Mouse (Mus musculus) forebrain, embryonic 16.5 days (tissue): ENCODE measurements around the gene Olfr311. TPM values are rescaled to one million over a fixed set of nuclear protein-coding genes. Genes with fewer than 3 reads are reported as not detected.
A peak's percentile ranks its signal among the peaks of the same experiment; 100 is the strongest.
"Not testable (repeated sequence)": the region's sequence is repeated elsewhere in the genome, so short reads cannot be mapped to it uniquely, and the experiment has no call there.

Source experiments
- ATAC-seq: fragments of 200-750 bp; cut with Nextera tagmentation; 2 replicates; pipeline ENCODE4 v1.8.0; 2017; ENCODE audit warnings: mild to moderate bottlenecking, moderate library complexity
- H3K27ac ChIP-seq: fragments of 300-500 bp; sonication (generic); 2 replicates; pipeline ENCODE4 v1.5.1; 2014; ENCODE audit warnings: low read length, control low read depth
- H3K27me3 ChIP-seq: fragments of 300-500 bp; sonication (generic); replicated peaks from 2 replicates; pipeline ENCODE4 v1.6.1; 2014; ENCODE audit warnings: low read length; ENCODE audit not compliant: control insufficient read depth, insufficient read depth
- H3K36me3 ChIP-seq: fragments of 300-500 bp; sonication (generic); 2 replicates; pipeline ENCODE4 v1.6.1; 2014; ENCODE audit not compliant: control insufficient read depth, insufficient read depth
- H3K4me1 ChIP-seq: fragments of 300-500 bp; sonication (generic); replicated peaks from 2 replicates; pipeline ENCODE4 v1.6.1; 2014; ENCODE audit warnings: low read length; ENCODE audit not compliant: control insufficient read depth, insufficient read depth
- H3K4me2 ChIP-seq: fragments of 300-500 bp; sonication (generic); 2 replicates; pipeline ENCODE4 v1.6.1; 2014; ENCODE audit warnings: mild to moderate bottlenecking, low read length, control low read depth
- H3K4me3 ChIP-seq: fragments of 300-500 bp; sonication (generic); replicated peaks from 2 replicates; pipeline ENCODE4 v1.5.1; 2014; ENCODE audit warnings: mild to moderate bottlenecking, low read length, control low read depth
- H3K9ac ChIP-seq: fragments of 300-500 bp; sonication (generic); replicated peaks from 2 replicates; pipeline ENCODE4 v1.6.1; 2014; ENCODE audit warnings: low read depth, low read length, control low read depth
- H3K9me3 ChIP-seq: fragments of 300-500 bp; sonication (generic); 2 replicates; pipeline ENCODE4 v1.6.1; 2016; ENCODE audit warnings: low read length; ENCODE audit not compliant: control insufficient read depth
- WGBS: fragments of 180-500 bp; shearing (Covaris S2); extraction: QIAGEN DNeasy Blood & Tissue Kit; methylation state at CpG from one replicate; pipeline ENCODE4 v1.1.7; 2014; 5-methylcytosine and 5-hydroxymethylcytosine counted together
- polyA plus RNA-seq: library from polyadenylated mRNA; unstranded; fragments of >200 nt; fragmentation: Nextera tagmentation; extraction: Ambion mirVana; gene quantifications from 2 replicates; pipeline ENCODE4 v1.2.1, GENCODE M21; 2015

Olfr311 gene
- polyA plus RNA-seq, 1 experiment from 2014 or later, result not detected

GRCm38 (mm10) chr11:58804393-58804792 lies 34.7 kb upstream of the Olfr311 start:
- H3K9ac ChIP-seq, result no peak overlapping the region
- ATAC-seq, result no peak
- no peaks in the 10 kb centered on the region for H3K27me3 ChIP-seq
- H3K4me2 ChIP-seq, result no peak overlapping the region
- peaks cover 7% of the 10 kb centered on the region; the same call in 1 of the 2 replicates for H3K4me1 ChIP-seq
- no peak overlapping the region for H3K27ac ChIP-seq
- H3K9me3 ChIP-seq, result no peaks in the 10 kb centered on the region
- whole genome bisulfite sequencing, result 85% methylated on average over 2 of the region's 2 CpGs
- no peaks in the 10 kb centered on the region for H3K36me3 ChIP-seq
- H3K4me3 ChIP-seq, result no peak overlapping the region

- Histone ChIP-seq H3K9me3 (no peaks in the 10 kb centered on the region), H3K4me1 (no peaks in the 10 kb centered on the region), H3K36me3 (no peaks in the 10 kb centered on the region), H3K27me3 (no peaks in the 10 kb centered on the region; the same call in 1 of the 2 replicates), H3K9ac (no peak overlapping the region), H3K4me3 (no peak overlapping the region), H3K27ac (no peak overlapping the region), H3K4me2 (no peak overlapping the region)
- ATAC-seq, result no peak
- WGBS, result 4% methylated on average over 1 of the region's 1 CpGs
Measured at GRCm38 (mm10) chr11:58812001-58812400, 27.1 kb upstream of the Olfr311 start.

DNA sequence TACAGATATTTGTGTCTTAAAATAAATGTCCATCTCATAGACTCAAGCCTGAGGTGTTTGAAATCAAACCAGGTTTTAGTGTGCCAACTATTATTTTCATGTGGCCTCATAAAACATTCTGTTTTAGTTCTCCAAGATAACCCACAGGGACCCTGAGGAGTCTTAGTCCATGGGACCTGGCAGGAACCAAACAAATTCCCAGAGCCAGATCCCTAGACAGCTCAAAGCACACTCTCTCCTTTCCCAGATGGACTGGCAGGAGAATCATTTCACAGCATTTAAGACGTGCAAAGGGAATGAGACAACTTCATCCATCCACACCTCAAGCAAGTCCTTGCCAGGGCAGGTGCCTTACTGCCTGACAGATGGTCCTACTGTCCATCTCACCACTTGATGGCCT lies 24.4 kb upstream of the Olfr311 start, which contains the start of gene Olfr313:
Gene Olfr313, plus strand, starts transcription at position 301 of the 400 bp plus-strand sequence.
- not testable (repeated sequence) for H3K4me3 ChIP-seq

DNA sequence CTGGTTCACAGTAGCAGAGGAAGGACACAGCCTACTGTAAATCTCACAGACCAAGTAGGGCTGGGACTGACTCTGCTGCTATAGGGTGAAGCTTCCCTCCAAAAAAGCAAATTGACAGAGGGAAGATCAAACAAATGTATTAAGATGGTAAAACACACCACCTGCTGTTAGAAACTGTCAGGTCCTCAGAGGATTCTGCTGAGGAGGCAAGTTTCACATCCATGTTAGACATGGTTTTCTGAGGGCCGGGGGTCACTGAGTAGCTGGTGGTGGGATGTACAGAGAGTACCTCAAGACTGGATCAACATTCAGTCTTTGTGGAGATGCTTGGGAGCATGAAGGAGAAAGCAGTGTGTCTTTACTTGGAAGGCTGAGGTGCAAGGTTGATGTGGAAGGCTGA lies 23.4 kb upstream of the Olfr311 start:
- H3K27me3 ChIP-seq, result no peaks in the 10 kb centered on the region; the same call in 1 of the 2 replicates
- 76% methylated on average over 1 of the region's 1 CpGs for WGBS
- no peak overlapping the region for H3K27ac ChIP-seq
- no peaks in the 10 kb centered on the region for H3K36me3 ChIP-seq
- no peak overlapping the region for H3K9ac ChIP-seq
- no peak overlapping the region for H3K4me2 ChIP-seq
- H3K9me3 ChIP-seq, result no peaks in the 10 kb centered on the region
- H3K4me3 ChIP-seq, result no peak overlapping the region
- no peaks in the 10 kb centered on the region for H3K4me1 ChIP-seq
- no peak for ATAC-seq

More for the DNA sequence above, 24.4 kb upstream of the Olfr311 start, which contains the start of gene Olfr313:
- not testable (repeated sequence) for H3K27ac ChIP-seq, H3K36me3 ChIP-seq, H3K27me3 ChIP-seq, ATAC-seq, H3K4me1 ChIP-seq, H3K9ac ChIP-seq, H3K9me3 ChIP-seq, H3K4me2 ChIP-seq
- WGBS, result 62% methylated on average over 1 of the region's 1 CpGs

DNA sequence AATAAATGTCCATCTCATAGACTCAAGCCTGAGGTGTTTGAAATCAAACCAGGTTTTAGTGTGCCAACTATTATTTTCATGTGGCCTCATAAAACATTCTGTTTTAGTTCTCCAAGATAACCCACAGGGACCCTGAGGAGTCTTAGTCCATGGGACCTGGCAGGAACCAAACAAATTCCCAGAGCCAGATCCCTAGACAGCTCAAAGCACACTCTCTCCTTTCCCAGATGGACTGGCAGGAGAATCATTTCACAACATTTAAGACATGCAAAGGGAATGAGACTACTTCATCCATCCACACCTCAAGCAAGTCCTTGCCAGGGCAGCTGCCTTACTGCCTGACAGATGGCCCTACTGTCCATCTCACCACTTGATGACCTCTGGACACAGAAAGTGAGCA lies 10.1 kb upstream of the Olfr311 start, which contains the start of gene Olfr312:
Gene Olfr312, plus strand, starts transcription at position 301 of the 400 bp plus-strand sequence.
- H3K9me3 ChIP-seq, H3K4me3 ChIP-seq, H3K4me1 ChIP-seq, H3K36me3 ChIP-seq, H3K27ac ChIP-seq, H3K27me3 ChIP-seq, H3K4me2 ChIP-seq, ATAC-seq, H3K9ac ChIP-seq: not testable (repeated sequence)

- Histone ChIP-seq H3K4me3 (no peak overlapping the region), H3K4me2 (no peak overlapping the region), H3K4me1 (no peaks in the 10 kb centered on the region), H3K27me3 (no peaks in the 10 kb centered on the region), H3K36me3 (no peaks in the 10 kb centered on the region), H3K9me3 (no peaks in the 10 kb centered on the region), H3K27ac (no peak overlapping the region), H3K9ac (no peak overlapping the region)
- 80% methylated on average over 3 of the region's 3 CpGs for WGBS
- no peak for ATAC-seq
Measured at GRCm38 (mm10) chr11:58829764-58830163, 9.3 kb upstream of the Olfr311 start.

DNA sequence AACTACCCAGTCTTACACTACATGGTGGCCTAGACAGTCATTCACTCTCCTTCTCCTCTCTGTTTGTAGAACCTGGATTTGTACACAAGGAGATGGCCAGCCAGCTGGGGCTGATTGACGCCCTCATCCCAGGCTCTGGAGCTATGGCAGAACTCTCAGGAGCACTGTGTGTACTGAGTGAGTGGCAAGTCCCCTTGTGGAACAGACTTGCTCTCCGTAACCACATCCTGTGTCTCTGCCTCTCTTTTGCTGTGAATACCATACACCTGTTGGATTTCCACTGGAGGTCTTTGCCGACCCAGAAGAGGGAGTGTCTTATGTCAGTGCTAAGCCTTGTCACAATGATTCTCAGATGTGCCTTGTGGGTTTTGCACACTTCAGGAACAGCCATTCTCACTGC lies 6.5 kb upstream of the Olfr311 start:
- not testable (repeated sequence) for H3K27me3 ChIP-seq, H3K9ac ChIP-seq, H3K36me3 ChIP-seq, H3K4me2 ChIP-seq, H3K4me3 ChIP-seq, ATAC-seq, H3K27ac ChIP-seq, H3K4me1 ChIP-seq, H3K9me3 ChIP-seq
- 82% methylated on average over 3 of the region's 3 CpGs for WGBS

GRCm38 (mm10) chr11:58846919-58847461 lies 7.9 kb downstream of the Olfr311 start, which contains the start of gene Gm12258:
Gene Gm12258, plus strand, starts transcription at chr11:58847158.
- under 1% methylated on average over 24 of the region's 24 CpGs for WGBS
- peak; percentile 100 for ATAC-seq
- H3K27ac ChIP-seq, result peak within 1 kb of the TSS; percentile 68

GRCm38 (mm10) chr11:58847636-58848035 lies 8.6 kb downstream of the Olfr311 start:
- Histone ChIP-seq H3K9me3 (no peaks in the 10 kb centered on the region), H3K9ac (peak overlapping the region; percentile 85), H3K4me3 (peak overlapping the region; percentile 68), H3K27me3 (no peaks in the 10 kb centered on the region), H3K4me2 (peak overlapping the region; percentile 67), H3K4me1 (peaks cover 11% of the 10 kb centered on the region), H3K27ac (no peak overlapping the region), H3K36me3 (peaks cover 16% of the 10 kb centered on the region)
- ATAC-seq, result no peak; the same call in 1 of the 2 replicates
- WGBS, result 51% methylated on average over 9 of the region's 9 CpGs

More at GRCm38 (mm10) chr11:58846919-58847461, 7.9 kb downstream of the Olfr311 start, which contains the start of gene Gm12258:
- peaks cover 11% of the 10 kb centered on the region for H3K4me1 ChIP-seq
- peak within 1 kb of the TSS; percentile 68 for H3K4me3 ChIP-seq
- peak within 1 kb of the TSS; percentile 67 for H3K4me2 ChIP-seq
- peak within 1 kb of the TSS; percentile 85 for H3K9ac ChIP-seq
- H3K27me3 ChIP-seq, result no peaks in the 10 kb centered on the region
- peaks cover 16% of the 10 kb centered on the region for H3K36me3 ChIP-seq
- H3K9me3 ChIP-seq, result no peaks in the 10 kb centered on the region
